Mouse (Mus musculus): ENCODE measurements around the gene Mageb3. TPM values are rescaled to one million over a fixed set of nuclear protein-coding genes. Genes with fewer than 3 reads are reported as not detected.
"Not testable (repeated sequence)": the region's sequence is repeated elsewhere in the genome, so short reads cannot be mapped to it uniquely, and the experiment has no call there.

The Mageb3 gene
- 0.34 and 0.55 TPM in 2 replicates for polyA plus RNA-seq (2014; fragmentation: Nextera tagmentation; extraction: Ambion mirVana)

GRCm38 (mm10) chr2:121955765-121956223, at the start of gene Mageb3, which contains the start of gene Ctdspl2:
TSS of gene Mageb3 (minus strand) at chr2:121956092.
TSS of gene Ctdspl2 (plus strand) at chr2:121956001.
- H3K4me1 ChIP-seq (ENCODE audit: control insufficient read depth, insufficient read depth, low read length) = peaks cover 20% of the 10 kb centered on the region
- under 1% methylated on average over 48 of the region's 48 CpGs for WGBS
- H3K9ac ChIP-seq (ENCODE audit: low read length) = peak within 1 kb of the TSS; percentile 94
- H3K36me3 ChIP-seq (ENCODE audit: control insufficient read depth, insufficient read depth, low read length) = no peaks in the 10 kb centered on the region
- no peaks in the 10 kb centered on the region for H3K27me3 ChIP-seq (ENCODE audit: control insufficient read depth, insufficient read depth, low read length)
- peak; percentile 99 for DNase-seq (ENCODE audit: low spot score, missing footprints)
- H3K27ac ChIP-seq (ENCODE audit: low read depth, low read length) = peak within 1 kb of the TSS; percentile 89
- peak; percentile 97 for ATAC-seq (ENCODE audit: low FRiP score)
- no peaks in the 10 kb centered on the region for H3K9me3 ChIP-seq (ENCODE audit: control insufficient read depth, low read length)
- peak within 1 kb of the TSS; percentile 93 for H3K4me3 ChIP-seq (ENCODE audit: low read depth, low read length)
- peak within 1 kb of the TSS; percentile 56 for H3K4me2 ChIP-seq

GRCm38 (mm10) chr2:121995738-121996137, 39.8 kb upstream of the Mageb3 start:
- no peaks in the 10 kb centered on the region for H3K27me3 ChIP-seq (ENCODE audit: control insufficient read depth, insufficient read depth, low read length)
- no peak for DNase-seq (ENCODE audit: low spot score, missing footprints)
- H3K9ac ChIP-seq (ENCODE audit: low read length) = no peak overlapping the region
- H3K4me2 ChIP-seq = no peak overlapping the region
- no peak overlapping the region for H3K27ac ChIP-seq (ENCODE audit: low read depth, low read length)
- H3K9me3 ChIP-seq (ENCODE audit: control insufficient read depth, low read length) = no peaks in the 10 kb centered on the region
- H3K4me3 ChIP-seq (ENCODE audit: low read depth, low read length) = no peak overlapping the region
- no peaks in the 10 kb centered on the region; the same call in 1 of the 2 replicates for H3K36me3 ChIP-seq (ENCODE audit: control insufficient read depth, insufficient read depth, low read length)
- no peaks in the 10 kb centered on the region for H3K4me1 ChIP-seq (ENCODE audit: control insufficient read depth, insufficient read depth, low read length)
- no peak for ATAC-seq (ENCODE audit: low FRiP score)
- WGBS = 88% methylated on average over 1 of the region's 1 CpGs

GRCm38 (mm10) chr2:121957216-121957792, 1.4 kb upstream of the Mageb3 start:
- DNase-seq (ENCODE audit: low spot score, missing footprints) (no peak), ATAC-seq (ENCODE audit: low FRiP score) (no peak)
- peak overlapping the region; percentile 56 for H3K4me2 ChIP-seq
- no peaks in the 10 kb centered on the region for H3K27me3 ChIP-seq (ENCODE audit: control insufficient read depth, insufficient read depth, low read length)
- no peak overlapping the region for H3K27ac ChIP-seq (ENCODE audit: low read depth, low read length)
- peak overlapping the region; percentile 93 for H3K4me3 ChIP-seq (ENCODE audit: low read depth, low read length)
- WGBS = 18% methylated on average over 8 of the region's 8 CpGs
- H3K9ac ChIP-seq (ENCODE audit: low read length) = peak overlapping the region; percentile 94
- H3K36me3 ChIP-seq (ENCODE audit: control insufficient read depth, insufficient read depth, low read length) = no peaks in the 10 kb centered on the region
- peaks cover 20% of the 10 kb centered on the region for H3K4me1 ChIP-seq (ENCODE audit: control insufficient read depth, insufficient read depth, low read length)
- H3K9me3 ChIP-seq (ENCODE audit: control insufficient read depth, low read length) = no peaks in the 10 kb centered on the region

- no peaks in the 10 kb centered on the region for H3K27me3 ChIP-seq (ENCODE audit: control insufficient read depth, insufficient read depth, low read length)
- peak overlapping the region; percentile 56 for H3K4me2 ChIP-seq
- peak overlapping the region; percentile 93 for H3K4me3 ChIP-seq (ENCODE audit: low read depth, low read length)
- under 1% methylated on average over 46 of the region's 47 CpGs for WGBS
- peak overlapping the region; percentile 94 for H3K9ac ChIP-seq (ENCODE audit: low read length)
- DNase-seq (ENCODE audit: low spot score, missing footprints) (peak; percentile 100), ATAC-seq (ENCODE audit: low FRiP score) (peak; percentile 95)
- H3K9me3 ChIP-seq (ENCODE audit: control insufficient read depth, low read length) = no peaks in the 10 kb centered on the region
- H3K4me1 ChIP-seq (ENCODE audit: control insufficient read depth, insufficient read depth, low read length) = peaks cover 20% of the 10 kb centered on the region
- H3K36me3 ChIP-seq (ENCODE audit: control insufficient read depth, insufficient read depth, low read length) = no peaks in the 10 kb centered on the region
- H3K27ac ChIP-seq (ENCODE audit: low read depth, low read length) = peak overlapping the region; percentile 89
These were observed 529 bp upstream of the Mageb3 start for GRCm38 (mm10) chr2:121956224-121957018.

GRCm38 (mm10) chr2:121954971-121955656, 778 bp downstream of the Mageb3 start:
- peaks cover 20% of the 10 kb centered on the region for H3K4me1 ChIP-seq (ENCODE audit: control insufficient read depth, insufficient read depth, low read length)
- 20% methylated on average over 10 of the region's 10 CpGs for WGBS
- H3K9ac ChIP-seq (ENCODE audit: low read length) = peak overlapping the region; percentile 94
- H3K36me3 ChIP-seq (ENCODE audit: control insufficient read depth, insufficient read depth, low read length) = no peaks in the 10 kb centered on the region
- DNase-seq (ENCODE audit: low spot score, missing footprints) = peak; percentile 89
- H3K27me3 ChIP-seq (ENCODE audit: control insufficient read depth, insufficient read depth, low read length) = no peaks in the 10 kb centered on the region
- H3K9me3 ChIP-seq (ENCODE audit: control insufficient read depth, low read length) = no peaks in the 10 kb centered on the region
- H3K27ac ChIP-seq (ENCODE audit: low read depth, low read length) = peak overlapping the region; percentile 89
- peak overlapping the region; percentile 56 for H3K4me2 ChIP-seq
- peak overlapping the region; percentile 93 for H3K4me3 ChIP-seq (ENCODE audit: low read depth, low read length)
- no peak for ATAC-seq (ENCODE audit: low FRiP score)

- no peaks in the 10 kb centered on the region for H3K27me3 ChIP-seq (ENCODE audit: control insufficient read depth, insufficient read depth, low read length)
- DNase-seq (ENCODE audit: low spot score, missing footprints) (no peak), ATAC-seq (ENCODE audit: low FRiP score) (no peak)
- no peak overlapping the region for H3K9ac ChIP-seq (ENCODE audit: low read length)
- H3K36me3 ChIP-seq (ENCODE audit: control insufficient read depth, insufficient read depth, low read length) = no peaks in the 10 kb centered on the region
- H3K4me1 ChIP-seq (ENCODE audit: control insufficient read depth, insufficient read depth, low read length) = no peaks in the 10 kb centered on the region
- 87% methylated on average over 3 of the region's 3 CpGs for WGBS
- H3K4me2 ChIP-seq = no peak overlapping the region
- H3K27ac ChIP-seq (ENCODE audit: low read depth, low read length) = no peak overlapping the region
- no peaks in the 10 kb centered on the region for H3K9me3 ChIP-seq (ENCODE audit: control insufficient read depth, low read length)
- no peak overlapping the region for H3K4me3 ChIP-seq (ENCODE audit: low read depth, low read length)
These were observed 12.5 kb downstream of the Mageb3 start for GRCm38 (mm10) chr2:121943364-121943763.

GRCm38 (mm10) chr2:121937624-121938023, 18.3 kb downstream of the Mageb3 start:
- H3K27me3 ChIP-seq (ENCODE audit: control insufficient read depth, insufficient read depth, low read length); H3K36me3 ChIP-seq (ENCODE audit: control insufficient read depth, insufficient read depth, low read length); H3K4me1 ChIP-seq (ENCODE audit: control insufficient read depth, insufficient read depth, low read length); H3K4me3 ChIP-seq (ENCODE audit: low read depth, low read length); H3K9ac ChIP-seq (ENCODE audit: low read length); H3K27ac ChIP-seq (ENCODE audit: low read depth, low read length); ATAC-seq (ENCODE audit: low FRiP score); H3K9me3 ChIP-seq (ENCODE audit: control insufficient read depth, low read length); H3K4me2 ChIP-seq; DNase-seq (ENCODE audit: low spot score, missing footprints): not testable (repeated sequence)
- WGBS = 70% methylated on average over 2 of the region's 2 CpGs

- ATAC-seq (ENCODE audit: low FRiP score) = no peak
- Histone ChIP-seq H3K9me3 (ENCODE audit: control insufficient read depth, low read length) (no peaks in the 10 kb centered on the region), H3K4me3 (ENCODE audit: low read depth, low read length) (no peak overlapping the region), H3K27me3 (ENCODE audit: control insufficient read depth, insufficient read depth, low read length) (no peaks in the 10 kb centered on the region), H3K36me3 (ENCODE audit: control insufficient read depth, insufficient read depth, low read length) (no peaks in the 10 kb centered on the region), H3K9ac (ENCODE audit: low read length) (no peak overlapping the region), H3K4me1 (ENCODE audit: control insufficient read depth, insufficient read depth, low read length) (no peaks in the 10 kb centered on the region), H3K27ac (ENCODE audit: low read depth, low read length) (no peak overlapping the region), H3K4me2 (no peak overlapping the region)
- DNase-seq (ENCODE audit: low spot score, missing footprints) = no peak
- 94% methylated on average over 5 of the region's 5 CpGs for WGBS
These were observed 39.6 kb downstream of the Mageb3 start for GRCm38 (mm10) chr2:121916047-121916970.

Measured in midbrain, embryonic 11.5 days (tissue).